Mouse (Mus musculus) brain, embryonic 14.5 days (tissue): ENCODE results near the gene Ppm1j. TPM values are rescaled to one million over a fixed set of nuclear protein-coding genes. Genes with fewer than 3 reads are reported as not detected.
"Not testable (repeated sequence)": the region's sequence is repeated elsewhere in the genome, so short reads cannot be mapped to it uniquely, and the experiment has no call there.

Source experiments
- DNase-seq: peaks from one replicate; pipeline ENCODE4 v3.0.0-alpha.2; 2011; ENCODE audit warnings: low read depth
- CTCF ChIP-seq: fragments of 200-500 bp; IDR thresholded peaks from 2 replicates; pipeline ENCODE4 v1.5.1; 2012; ENCODE audit warnings: inconsistent platforms, mild to moderate bottlenecking, moderate library complexity, borderline replicate concordance; ENCODE audit not compliant: insufficient read depth, insufficient read length; ENCODE audit errors: extremely low read depth
- POLR2A ChIP-seq: fragments of 200-500 bp; IDR thresholded peaks from 2 replicates; pipeline ENCODE4 v1.6.1; 2012; ENCODE audit warnings: mild to moderate bottlenecking, inconsistent platforms, borderline replicate concordance; ENCODE audit not compliant: poor library complexity, insufficient read depth, insufficient read length, severe bottlenecking; ENCODE audit errors: extremely low read depth
- polyA plus RNA-seq: library from polyadenylated mRNA; depleted of rRNA; stranded (reverse); fragments of >200 nt; gene quantifications from 2 replicates; pipeline ENCODE4 v1.2.3, GENCODE M21; 2012; rRNA removed

Ppm1j gene
- polyA plus RNA-seq = 1.2 and 2.1 TPM in 2 replicates

DNA sequence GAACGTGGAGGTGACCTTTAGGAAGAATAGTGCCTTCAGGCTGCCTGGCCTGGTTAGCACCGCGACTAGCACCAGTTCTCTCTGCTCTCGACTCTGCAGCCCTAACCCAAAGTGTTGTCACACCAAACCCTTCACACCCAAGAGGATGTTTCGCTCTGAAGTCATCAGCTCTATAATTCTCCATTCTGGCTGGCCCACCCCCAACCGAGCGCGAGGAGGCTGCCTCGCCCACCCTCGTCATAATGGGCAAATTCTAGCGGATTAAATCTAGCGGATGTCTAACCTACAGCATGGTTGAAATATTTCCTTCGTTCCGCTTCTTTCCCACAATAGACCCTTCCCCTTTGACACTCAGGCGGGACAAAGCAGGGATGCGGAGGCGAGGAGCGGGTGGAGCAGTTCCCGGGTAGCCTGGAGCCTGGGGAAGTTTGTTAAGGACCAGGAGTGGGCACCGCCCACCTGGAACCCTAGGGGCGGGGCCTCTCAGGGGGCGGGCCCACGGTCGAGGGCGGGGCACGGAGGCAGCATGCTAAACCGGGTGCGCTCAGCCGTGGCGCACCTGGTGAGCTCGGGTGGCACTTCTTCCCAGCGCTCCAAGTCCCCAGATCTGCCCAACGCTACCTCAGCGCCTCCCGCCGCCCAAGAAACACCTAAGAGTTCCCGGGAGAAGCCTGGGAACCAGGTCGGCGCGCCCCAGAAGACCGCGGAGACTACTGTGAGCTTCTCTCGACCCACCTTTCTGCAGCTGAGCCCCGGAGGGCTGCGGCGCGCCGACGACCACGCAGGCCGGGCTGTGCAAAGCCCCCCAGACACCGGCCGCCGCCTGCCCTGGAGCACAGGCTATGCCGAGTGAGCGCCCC lies at the start of gene Ppm1j:
Ppm1j (plus strand) TSS at position 496 of the 860 bp plus-strand sequence.
- TF ChIP-seq CTCF (no peak), POLR2A (no peak)
- peak; percentile 39 for DNase-seq

DNA sequence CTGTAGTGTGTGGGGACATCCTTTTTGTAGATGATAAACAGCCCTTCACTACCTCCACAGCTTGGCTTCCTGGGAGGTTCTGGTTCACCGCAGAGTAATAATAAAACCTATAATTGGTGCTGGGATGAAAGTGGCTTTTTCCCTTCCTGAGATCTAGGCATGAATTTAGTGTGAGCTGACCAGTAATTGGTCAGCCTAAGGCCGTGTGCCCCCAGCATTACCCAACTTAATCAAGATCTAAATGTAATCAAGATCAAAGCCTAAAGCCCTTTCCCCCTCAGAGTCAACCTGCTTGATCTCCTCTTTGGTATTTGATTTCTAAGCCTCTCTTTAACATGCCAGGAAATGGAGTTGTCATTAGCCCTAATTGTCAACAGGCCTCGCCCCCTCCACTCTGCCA lies 47.9 kb upstream of the Ppm1j start:
- TF ChIP-seq CTCF (no peak), POLR2A (no peak)
- DNase-seq = no peak

GRCm38 (mm10) chr3:104734654-104735053 lies 46.2 kb upstream of the Ppm1j start:
- no peak for DNase-seq
- no peak for TF ChIP-seq POLR2A
- TF ChIP-seq CTCF = no peak

DNA sequence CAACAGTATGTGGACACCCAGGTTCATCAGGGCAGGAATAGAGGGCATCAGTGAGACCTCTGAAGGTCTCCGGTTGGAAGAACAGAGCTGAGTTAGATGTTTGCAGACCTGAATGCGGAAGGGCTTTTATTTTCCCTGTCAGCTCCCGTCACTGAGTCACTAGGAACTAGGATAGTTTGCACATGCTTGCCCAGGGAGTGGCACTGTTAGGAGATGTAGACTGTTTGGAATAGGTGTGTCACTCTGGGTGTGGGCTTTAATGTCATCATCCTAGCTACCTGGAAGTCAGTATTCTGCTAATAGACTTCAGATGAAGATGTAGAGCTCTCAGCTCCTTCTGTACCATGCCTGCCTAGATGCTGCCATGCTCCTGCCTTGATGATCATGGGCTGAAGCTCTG lies 38.9 kb upstream of the Ppm1j start:
- no peak for DNase-seq
- TF ChIP-seq CTCF (no peak), POLR2A (no peak)

DNA sequence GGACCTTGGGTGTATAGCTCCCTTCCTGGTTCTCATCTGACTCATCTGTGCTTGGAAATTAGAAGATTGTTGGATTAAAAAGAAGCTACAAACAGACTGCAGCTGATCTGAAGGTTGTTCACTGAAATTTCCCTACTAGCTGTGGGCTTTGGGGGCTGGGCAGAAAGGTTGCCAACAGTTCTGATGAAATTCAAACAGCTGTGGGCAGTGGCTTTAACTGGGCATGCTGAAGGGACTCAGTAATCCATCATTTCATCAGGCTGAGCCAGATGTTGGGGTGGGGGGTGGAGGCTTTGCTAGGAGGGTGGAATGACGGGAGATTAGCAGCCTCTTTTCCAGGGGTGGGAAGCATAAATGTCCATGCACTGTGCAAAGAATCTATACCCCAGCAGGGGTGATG lies 37.7 kb upstream of the Ppm1j start:
- no peak for DNase-seq

GRCm38 (mm10) chr3:104743864-104744263 lies 37.0 kb upstream of the Ppm1j start:
- DNase-seq = no peak
- TF ChIP-seq CTCF (no peak), POLR2A (no peak)

More for the DNA sequence above, 37.7 kb upstream of the Ppm1j start:
- TF ChIP-seq POLR2A = no peak
- TF ChIP-seq CTCF = no peak

GRCm38 (mm10) chr3:104752845-104753244 lies 28.0 kb upstream of the Ppm1j start:
- TF ChIP-seq CTCF = peak; percentile 24; the same call in 1 of the 2 replicates
- not testable (repeated sequence) for DNase-seq

DNA sequence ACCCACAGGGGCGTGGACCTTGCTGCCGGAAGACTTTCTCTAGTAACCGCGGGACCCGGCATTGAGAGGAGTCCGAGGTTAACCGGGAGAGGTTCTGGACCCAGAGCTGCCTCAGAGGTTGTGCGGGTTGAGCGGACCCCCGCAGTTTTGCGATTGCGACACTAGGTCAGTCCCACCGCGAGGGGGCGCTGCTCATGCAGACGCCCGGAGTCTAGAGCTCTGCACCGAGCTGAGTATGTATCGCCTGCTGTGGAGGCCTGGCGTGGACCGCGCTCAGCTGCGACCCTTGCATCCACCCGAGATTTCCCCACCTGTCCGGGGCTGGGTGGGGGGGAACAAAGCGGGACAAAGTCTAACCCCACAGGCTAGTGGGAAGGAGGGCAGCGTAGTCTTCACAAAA lies 22.4 kb upstream of the Ppm1j start:
- DNase-seq = peak; percentile 85
- TF ChIP-seq POLR2A = peak; percentile 10; the same call in 1 of the 2 replicates
- peak; percentile 94 for TF ChIP-seq CTCF

DNA sequence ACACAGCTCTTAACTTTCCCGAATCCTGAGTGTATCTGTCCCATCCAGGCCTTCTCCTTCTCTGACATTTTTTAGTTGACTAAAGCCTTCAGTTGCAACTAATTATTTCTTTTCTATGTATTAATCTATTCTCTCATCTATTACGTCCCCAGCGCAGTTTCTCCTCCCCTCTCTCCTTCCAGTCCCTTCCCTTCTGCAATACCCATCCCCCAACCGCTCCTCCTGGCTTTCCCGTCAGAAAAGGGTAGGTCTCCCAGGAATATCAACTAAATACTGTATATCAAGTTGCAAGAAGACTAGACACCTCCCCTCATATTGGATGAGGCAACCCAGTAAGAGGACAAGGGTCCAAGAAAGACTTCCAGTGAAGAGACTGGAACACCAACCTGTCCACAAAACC lies 22.0 kb upstream of the Ppm1j start:
- no peak for TF ChIP-seq CTCF
- no peak for TF ChIP-seq POLR2A
- DNase-seq = peak; percentile 15

GRCm38 (mm10) chr3:104762103-104762863 lies 18.6 kb upstream of the Ppm1j start:
- not testable (repeated sequence) for DNase-seq

GRCm38 (mm10) chr3:104765021-104765420 lies 15.8 kb upstream of the Ppm1j start:
- no peak for DNase-seq
- TF ChIP-seq POLR2A (no peak), CTCF (peak; percentile 57; the same call in 1 of the 2 replicates)

- TF ChIP-seq POLR2A (no peak), CTCF (no peak)
- DNase-seq = no peak
These were observed 13.7 kb upstream of the Ppm1j start for GRCm38 (mm10) chr3:104767141-104767540.
